Mouse (Mus musculus) brain, adult 2 months (tissue): Measurements from ENCODE around the gene Fkbp5.
"Not testable (repeated sequence)": the region's sequence is repeated elsewhere in the genome, so short reads cannot be mapped to it uniquely, and the experiment has no call there.

ENCODE experiments used
- DNase-seq: peaks from one replicate; pipeline ENCODE4 v3.0.0; 2011; ENCODE audit warnings: low read depth, low spot score

Gene Fkbp5

DNA sequence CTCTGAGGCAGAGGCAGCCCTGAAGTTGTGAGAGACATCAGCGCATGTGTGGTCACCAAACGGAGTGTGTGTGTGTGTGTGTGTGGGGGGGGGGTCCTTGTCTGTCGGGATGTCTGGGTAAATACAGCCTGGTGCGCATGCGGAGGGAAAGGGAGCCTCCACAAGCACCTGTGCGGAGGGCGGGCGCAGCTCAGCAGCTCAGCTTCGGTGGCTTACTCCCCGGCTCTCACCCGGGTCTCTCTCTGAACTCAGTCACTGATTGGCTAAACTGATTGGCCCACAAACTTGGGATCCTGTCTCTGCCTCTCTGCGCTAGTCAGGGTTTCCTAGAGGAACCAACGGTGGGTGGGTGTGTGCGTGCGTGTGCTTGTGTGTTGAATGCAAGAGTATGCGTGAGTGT lies 142.8 kb downstream of the Fkbp5 start:
- DNase-seq = peak; percentile 6

DNA sequence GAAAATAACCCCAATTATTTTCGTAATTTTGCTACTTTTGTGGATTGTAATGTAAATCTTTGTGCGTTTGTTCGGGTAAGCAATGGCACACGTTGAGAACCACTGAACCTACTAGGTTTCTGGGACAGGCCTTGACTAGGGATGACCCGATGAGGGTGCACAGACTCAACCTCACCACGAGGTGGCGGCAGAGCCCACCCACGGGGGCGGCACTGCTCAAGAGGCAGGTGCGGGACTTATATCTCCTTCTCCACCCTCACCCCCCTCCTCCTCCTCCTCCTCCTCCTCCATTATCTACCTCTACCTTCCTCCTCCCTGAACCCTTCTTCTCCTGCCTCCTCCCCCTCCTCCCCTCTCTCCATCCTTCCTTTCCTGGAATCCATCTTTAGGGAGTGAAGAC lies 143.5 kb downstream of the Fkbp5 start:
- DNase-seq = peak; percentile 23

DNA sequence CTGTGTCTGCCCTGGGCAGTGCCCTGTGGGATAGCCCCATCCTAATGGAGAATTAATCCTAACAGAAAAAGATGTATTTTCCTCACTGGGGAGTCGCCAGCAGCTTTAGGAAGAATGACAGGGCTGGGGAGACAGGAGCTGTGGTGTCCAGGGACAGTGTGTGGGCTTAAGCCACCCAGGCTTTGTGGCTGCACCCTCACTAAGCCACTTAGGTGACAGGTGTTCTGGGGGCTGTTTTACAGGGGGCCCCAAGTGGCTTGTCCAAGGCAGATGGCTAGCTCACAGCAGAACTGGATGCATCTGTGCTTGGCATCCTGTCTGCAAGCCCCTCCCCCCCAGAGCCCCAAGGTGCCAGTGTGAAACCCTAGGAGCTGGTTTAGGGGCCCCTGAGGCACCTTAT lies 145.4 kb downstream of the Fkbp5 start:
- no peak for DNase-seq

DNA sequence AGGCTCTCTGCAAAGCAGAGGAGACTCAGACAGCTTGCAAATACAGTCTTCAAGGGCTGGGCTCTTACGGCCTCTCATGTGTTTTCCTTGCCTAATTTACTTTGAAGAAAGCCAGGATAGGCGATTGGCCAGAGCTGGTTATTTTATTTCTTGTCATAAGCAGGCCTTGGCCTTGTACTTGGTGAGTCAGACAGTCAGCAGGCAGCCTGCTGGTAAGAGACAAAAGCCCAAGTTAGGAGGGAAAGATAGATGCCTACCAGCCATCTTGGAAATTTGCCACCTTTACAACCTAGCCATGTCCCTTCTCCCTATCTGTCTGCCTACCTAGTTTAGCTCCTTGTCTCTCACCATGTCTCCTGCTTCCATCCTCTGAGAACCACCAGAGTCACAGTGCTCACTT lies 146.0 kb downstream of the Fkbp5 start:
- DNase-seq = no peak

DNA sequence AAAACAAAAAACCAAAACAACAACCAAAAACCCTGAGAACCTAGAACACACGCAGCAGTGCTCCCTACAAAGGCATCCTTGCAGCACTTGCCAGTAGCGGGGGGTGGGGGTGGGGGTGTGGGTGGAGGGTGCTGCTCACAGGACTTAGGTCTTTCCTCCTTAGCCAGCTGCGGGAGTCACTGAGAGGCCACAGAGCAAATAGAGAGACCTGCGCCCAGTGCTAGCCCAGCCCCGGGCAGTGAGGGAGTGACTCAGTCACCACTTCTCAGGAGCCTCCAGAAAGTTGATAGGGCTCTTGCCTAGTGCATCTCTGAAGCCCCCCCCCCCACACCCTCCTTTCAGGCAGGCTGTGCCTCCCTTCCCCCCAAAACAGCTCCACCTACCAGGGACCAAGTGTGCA lies 148.3 kb downstream of the Fkbp5 start:
- DNase-seq = no peak

DNA sequence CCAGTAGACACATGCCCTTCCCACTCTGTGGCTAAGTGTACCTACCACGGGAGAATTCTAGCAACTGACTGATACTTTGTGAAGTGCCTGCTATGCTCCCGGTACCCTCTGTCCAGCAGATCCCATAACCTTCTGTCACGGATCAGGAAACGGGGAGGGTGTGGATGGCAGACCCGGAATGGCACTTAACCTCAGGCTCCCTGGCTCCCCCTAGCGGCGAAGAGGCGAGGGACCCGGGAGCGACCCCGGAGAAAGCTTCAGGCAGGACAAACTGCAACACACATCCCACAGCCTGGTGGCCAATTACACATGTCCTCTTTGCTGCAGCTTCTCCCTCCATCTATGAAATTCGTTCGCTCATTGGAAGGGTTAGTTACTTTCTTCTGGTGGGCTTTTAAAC lies 148.9 kb downstream of the Fkbp5 start:
- DNase-seq = peak; percentile 43

DNA sequence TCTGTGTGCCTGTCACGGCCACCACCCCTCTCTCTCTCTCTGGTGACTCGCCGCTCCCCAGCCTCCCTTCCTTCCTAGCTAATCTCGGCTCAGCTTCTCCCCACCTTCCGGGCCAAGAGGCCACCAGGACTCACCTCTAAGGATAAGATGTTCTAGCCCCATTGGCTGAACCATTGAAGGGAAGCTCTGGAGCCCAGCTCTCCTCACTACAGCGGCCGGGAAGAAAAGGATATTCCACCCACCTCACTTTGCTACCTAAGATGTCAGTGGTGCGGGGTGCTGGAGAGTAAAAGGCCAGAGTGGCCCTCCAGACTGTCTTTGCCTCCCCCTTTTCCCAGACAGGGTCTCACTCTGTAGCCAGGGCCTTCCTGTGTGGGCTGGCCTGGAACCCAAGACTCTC lies 152.2 kb downstream of the Fkbp5 start, which contains the start of gene Tulp1:
Tulp1 (minus strand) TSS at position 101 of the 400 bp plus-strand sequence.
- DNase-seq = no peak

DNA sequence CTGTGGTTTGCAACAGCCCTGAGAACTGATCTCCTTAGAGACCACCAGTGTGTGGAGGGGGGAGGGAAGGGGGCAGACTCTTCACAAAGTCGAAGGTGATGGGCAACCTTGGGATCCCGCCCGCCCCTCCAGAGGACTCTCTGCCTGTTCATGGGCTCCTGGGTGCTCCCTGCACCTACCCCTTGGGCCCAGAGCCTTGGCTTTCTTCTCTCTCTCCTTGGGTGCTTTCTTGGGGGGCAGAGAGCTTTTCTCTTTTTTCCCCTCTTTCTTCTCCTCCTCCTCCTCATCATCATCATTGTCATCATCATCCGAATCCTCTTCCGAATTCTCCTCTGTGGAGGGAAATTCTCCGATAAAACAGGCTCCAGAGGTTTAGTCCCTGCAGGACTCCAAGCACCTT lies 153.8 kb downstream of the Fkbp5 start:
- DNase-seq = no peak

DNA sequence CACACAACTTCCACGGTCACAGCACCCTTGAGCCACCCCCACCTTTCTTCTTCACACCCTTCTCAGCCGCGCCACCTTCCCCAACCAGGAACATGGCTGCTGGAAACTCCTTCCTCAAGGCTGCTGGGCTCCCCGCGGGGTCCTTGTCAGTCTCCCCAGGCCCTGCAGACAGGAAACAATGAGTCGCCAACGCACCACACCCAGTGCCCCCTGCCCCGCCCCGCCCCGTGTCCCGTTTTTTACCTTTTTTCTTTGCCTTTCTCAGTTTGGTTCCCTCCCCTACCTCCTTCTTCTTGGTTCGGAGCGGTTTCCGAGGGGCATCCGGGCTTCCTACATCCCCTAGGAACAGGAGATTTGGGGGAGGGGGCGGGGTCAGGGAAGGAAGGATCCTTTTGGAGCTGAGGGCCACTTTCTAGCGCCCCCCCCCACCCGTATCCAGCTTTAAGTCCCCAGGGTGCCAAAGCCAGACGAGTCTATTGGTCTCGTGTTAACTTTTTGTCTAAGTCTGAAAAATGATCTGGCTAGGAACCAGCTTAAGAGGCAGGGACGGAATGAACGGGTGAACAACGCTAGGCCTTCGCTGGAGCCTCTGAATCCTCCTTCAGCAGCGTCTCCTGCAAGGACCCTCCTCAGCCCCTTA lies 154.6 kb downstream of the Fkbp5 start:
- DNase-seq = no peak

DNA sequence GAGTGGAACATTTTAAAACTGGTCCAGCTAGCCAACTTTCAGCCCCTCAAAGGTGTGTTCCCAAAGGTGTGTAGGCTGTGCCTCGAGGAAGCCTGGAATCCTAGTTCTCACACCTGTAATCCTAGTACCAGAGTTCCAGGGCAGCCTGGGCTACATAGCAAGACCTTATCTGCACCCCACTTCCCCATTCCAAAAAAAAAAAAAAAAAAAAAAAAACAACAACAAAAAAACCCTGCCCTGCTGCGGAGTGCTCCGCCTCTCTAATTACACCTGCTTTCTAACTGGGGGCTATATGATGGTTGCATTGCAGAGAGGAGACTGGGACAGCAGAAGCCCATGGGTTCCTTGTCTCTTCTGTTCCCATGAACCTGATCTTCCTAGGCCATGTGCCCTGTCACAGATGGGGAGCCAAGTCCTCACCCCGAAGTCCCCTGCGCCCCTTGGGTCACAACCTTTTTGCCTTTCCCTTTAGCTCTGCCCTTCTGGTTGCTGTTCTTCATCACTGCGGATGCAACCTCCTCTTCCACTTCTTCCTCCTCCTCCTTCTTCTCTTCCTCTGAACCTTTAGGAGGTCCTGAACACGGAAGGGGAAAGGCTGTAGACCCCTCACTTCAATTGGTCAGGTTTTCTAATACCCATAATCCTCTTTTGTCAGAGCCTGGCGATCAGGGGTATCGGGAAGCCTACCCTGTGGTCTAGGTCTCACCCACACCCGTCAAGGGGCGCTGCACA lies 155.2 kb downstream of the Fkbp5 start:
- DNase-seq = no peak

DNA sequence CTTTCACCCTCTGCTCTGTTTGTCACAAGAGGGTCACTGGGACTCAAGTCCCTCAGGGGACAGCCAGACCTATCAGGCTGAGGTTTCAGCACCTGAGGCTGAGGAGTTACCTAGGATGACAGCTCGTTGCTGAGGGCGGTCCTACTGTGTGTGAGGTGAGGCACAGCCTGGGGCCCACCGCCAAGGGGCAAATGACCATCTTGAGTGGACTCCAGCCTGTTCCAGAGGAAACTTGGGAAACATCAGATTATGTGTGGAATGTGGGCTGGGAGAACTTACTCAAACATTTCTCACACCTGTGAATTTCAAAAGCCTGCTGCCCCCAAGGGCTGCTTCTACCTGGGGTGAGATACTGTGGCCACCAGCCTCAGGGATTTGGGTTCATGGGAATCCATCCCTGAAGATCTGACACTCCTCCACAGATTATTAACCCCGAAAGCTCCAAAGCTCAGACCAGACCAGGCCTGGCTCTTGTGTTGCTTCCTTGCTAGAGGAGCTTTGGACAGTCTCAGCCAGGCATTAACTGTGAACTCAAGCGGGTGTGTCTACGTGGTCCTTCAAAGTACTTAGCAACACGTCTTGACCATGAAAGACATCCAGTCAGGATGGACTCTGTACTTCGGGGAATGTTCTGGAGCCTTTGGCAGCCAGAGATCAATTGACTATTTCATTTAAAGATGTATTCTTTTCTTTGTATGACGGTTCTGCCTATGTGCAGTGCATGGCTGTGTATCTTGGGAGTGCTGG lies 156.6 kb downstream of the Fkbp5 start:
- DNase-seq = no peak

DNA sequence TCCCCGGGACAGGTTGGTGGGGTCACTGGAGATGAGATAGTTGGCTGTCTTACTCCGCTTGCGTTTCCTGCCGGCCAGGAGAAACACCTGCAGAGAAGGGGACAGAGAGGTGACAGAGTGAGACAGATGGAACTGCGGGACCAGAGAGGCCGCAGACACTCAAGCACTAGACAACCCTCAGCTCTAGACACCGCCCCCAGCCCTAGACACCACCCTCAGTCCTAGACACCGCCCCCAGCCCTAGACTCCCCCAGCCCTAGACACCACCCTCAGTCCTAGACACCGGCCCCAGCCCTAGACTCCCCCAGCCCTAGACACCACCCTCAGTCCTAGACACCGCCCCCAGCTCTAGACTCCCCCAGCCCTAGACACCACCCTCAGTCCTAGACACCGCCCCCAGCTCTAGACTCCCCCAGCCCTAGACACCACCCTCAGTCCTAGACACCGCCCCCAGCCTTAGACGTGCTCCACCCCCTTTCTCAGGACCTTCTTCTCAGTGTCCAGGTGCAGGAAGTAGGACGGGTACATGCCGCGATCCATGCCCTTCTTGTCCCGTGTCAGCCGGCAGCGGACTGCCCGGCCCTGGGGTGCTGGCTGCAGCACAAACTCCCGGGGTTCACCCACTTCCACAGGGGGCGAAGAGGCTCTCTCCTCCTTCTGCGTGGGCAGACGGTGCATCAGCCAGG lies 158.6 kb downstream of the Fkbp5 start:
- not testable (repeated sequence) for DNase-seq

DNA sequence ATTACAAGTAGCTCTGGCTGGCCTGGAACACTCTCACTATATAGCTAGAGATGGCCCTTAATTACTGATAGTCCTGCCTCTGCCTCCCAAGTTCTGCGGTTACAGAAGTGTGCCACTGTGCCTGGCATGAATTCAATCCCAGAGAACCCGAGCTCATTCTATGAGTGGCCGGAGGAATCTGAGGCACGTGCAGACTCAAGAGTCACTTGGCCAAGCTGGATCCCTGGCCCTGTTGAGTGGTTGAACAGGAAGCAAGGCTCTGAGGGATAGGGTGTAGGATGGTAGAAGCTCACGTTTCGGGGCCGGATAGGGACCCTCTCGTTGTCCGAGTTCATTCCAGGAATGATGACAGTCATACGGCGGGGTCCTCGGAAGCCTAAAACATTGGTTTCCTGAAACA lies 161.5 kb downstream of the Fkbp5 start:
- DNase-seq = no peak

DNA sequence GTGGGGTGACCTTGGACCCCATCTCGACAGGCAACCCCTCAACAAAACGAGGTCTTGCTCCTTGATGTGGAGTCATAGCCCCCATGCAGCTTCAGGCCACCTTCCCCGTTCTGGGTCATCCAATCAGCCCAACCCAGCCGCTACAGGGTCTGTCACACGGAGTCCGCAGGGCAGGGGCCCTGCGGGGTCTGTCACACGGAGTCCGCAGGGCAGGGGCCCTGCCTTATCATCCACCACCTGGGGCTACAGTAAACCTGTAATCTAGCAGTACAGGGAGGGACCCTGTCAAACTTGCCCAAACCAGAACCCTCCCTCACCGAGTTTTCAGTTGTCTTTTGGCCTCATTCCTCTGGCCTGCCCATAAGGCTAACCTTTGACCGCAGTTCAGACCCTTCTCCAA lies 165.3 kb downstream of the Fkbp5 start:
- no peak for DNase-seq

DNA sequence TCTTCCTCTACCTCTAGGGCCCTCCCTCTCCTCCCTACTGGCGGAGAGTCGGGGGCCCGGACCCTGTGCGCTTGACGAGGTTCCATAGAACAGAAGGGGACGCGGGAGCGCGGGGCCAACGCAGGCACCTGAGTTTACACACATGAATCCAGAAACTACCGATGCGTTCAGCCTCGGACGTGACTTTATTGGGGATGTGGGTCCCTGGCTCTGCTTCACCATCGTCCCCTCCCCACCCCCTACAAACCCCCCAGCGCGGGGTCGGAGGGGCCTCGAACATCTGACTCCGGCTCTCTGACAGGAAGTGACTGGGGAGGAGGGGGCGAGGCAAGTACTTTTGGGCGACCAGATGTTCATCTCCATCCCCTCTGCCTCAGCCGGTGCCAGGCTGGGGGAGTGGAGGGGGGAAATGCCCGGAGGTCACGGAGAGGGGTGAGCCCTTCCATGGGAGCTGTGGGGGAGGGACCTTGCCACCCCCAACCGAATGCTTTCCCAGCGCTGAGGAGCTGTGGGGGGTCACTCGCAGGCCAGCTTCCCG lies 165.9 kb downstream of the Fkbp5 start:
- DNase-seq = no peak

DNA sequence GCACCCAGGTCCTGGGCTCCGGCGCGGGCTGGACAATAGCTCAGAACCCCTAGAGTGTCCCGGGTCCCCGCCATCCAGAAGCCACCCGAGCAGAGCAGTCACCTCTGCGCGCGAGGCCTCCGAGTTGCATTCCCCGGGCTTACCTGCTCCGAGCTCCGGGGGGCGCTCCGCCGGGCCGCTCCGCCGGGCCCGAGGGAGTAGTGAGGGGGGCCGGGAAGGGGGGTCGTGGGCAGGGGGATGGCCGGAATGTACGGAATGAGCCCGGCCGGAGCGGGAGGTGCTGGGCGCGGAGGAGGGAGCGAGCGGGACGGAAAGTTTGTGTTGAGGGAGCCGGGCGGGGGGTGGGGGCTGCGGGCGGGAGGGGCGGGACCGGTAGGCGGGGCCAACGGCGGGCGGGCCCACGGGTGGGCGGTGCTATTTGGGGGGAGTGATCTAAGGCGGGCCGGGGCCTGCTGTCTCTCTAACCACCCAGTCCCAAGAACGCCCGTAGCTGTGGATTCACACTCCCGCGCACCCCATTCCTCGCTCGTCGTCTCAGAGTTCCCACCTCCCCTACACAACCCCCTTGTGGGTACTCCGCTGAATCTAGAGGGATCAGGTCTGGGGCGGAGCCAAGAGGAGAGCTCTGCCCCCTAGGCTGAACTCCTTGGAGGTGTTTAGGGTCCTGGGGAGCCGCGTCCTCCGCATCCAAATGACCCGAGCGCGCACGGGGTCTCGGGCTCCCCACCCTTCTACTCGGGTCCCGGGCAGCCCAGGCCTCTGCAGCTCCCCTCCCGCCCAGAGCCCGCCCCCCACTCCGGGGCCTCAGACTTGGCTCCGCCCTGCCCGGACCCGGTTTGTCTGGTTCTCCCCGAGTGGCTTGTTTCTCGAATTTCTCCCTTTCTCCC lies 166.6 kb downstream of the Fkbp5 start, which contains the start of gene Tead3:
Tead3 (minus strand) TSS at position 352 of the 887 bp plus-strand sequence.
- no peak for DNase-seq

DNA sequence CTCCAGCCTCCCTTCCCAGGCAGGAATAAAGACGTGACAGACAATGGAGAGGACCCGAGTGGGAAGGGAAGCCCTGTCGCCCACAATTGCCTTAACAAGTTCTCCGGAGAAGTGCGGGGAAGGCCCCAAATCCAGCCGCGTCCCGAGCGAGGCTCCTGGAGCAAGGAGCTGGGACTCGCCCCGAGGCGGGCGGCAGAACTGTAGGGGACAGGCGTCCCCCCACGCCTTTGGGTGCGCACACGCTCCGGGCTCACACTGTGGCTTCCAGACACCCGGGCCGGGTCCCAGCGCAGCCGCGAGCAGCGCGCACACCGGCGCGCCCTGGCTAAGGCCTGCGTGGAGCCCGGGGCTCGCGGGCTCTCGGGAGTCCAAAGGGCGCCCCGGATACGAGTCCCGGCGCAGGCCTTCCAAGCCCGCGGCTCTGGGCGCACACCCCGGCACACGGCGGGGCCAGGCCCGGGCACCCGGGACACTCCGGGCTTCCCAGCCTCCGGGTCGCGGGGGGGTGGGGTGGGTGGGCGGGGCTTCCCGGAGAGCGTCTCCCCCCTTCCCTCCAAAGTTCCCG lies 167.3 kb downstream of the Fkbp5 start:
- DNase-seq = no peak

DNA sequence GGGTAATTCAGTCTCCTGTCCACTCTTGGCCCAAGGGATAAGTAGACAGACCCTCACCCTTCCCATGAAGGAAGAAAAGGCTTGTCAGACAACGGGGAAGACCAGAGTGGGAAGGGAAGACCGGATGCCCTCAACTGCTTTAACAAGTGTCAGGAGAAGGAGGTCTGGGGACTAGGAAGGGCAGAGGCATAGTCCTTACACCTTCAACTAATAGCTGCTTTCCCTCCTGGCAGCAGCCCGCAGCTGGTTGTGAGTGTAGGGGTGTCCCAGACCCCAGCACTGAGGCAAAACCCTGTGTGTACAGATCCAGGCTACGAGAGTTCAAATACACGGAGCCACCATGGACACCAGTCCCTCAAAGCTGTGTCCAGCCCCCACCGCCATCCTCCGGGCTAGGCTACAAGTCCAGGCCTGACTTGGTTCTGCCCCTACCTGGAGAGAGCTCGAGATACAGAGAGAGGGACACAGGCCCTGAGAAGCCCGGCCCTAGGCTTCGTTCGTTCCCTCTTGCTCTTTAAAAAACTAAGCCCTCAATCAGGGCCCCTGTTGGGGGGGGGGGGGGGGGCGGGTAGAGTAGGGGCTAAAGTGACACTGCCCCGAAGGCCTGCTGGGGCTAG lies 168.0 kb downstream of the Fkbp5 start:
- DNase-seq = no peak
